9 mouse cellular contexts compared by ENCODE assay signal in the genomic region with DNA sequence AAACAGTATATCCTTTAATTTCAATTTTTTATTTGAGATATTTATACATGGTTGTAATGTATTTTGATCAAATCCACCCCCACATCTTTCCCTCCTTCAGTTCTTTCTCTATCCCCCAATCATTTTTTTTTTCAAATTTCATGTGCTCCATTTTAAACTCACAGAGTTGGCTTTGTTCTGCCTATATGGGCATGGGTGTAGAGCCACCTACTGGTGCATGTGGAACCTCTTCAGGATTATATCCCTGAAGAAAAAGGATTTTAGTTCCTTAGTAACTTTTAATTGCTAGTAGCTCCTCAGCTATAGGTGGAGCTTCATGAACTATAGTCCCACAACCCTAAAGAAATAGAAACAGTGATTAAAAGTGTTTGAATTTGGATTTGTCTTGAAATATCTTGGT.
DNase-seq lines count a peak whose midpoint lies in the region; ATAC-seq and TF ChIP-seq lines count a peak whose summit lies in the region.
"Had no signal": no experiment of that assay in that cellular context is flagged by ENCODE, and none has a peak within 500 bp of the region (broad histone marks: within the 10 kb centered on the region; RNA-seq: fewer than 3 reads in every experiment).

No protein-coding gene starts in this region.

- DNase-seq in heart, adult 2 months: no peak
- peak; percentile 73 for DNase-seq in lung, embryonic 14.5 days
- no peak for DNase-seq in lung, adult 2 months
- DNase-seq in adrenal gland, postnatal 36 days: peak; percentile 36 to 53
- peak; percentile 56 for DNase-seq in lung, postnatal 36 days
- no peak for DNase-seq in cerebellum, adult 18-20 months
- no peak for DNase-seq in layer of hippocampus, adult 8-10 months (ENCODE audit: low spot score in 2 of 2)
- DNase-seq: cerebellum, postnatal 25 days had no signal

- no peak overlapping the region for H3K9ac ChIP-seq in heart, adult 2 months (ENCODE audit: low read depth, low read length)
- H3K9ac ChIP-seq in heart, embryonic 12.5 days: no peak overlapping the region
- no peak overlapping the region for H3K9ac ChIP-seq in lung, embryonic 14.5 days

- H3K4me1 ChIP-seq in heart, adult 2 months (ENCODE audit: control insufficient read depth, insufficient read depth, low read length): no peaks in the 10 kb centered on the region
- H3K4me1 ChIP-seq in heart, embryonic 12.5 days (replicated peaks): no peaks in the 10 kb centered on the region
- H3K4me1 ChIP-seq in lung, embryonic 14.5 days (ENCODE audit: insufficient read depth): no peaks in the 10 kb centered on the region
- H3K4me1 ChIP-seq in lung, adult 2 months (ENCODE audit: control insufficient read depth, insufficient read depth, low read length): no peaks in the 10 kb centered on the region

- no peak for TF ChIP-seq POLR2A in heart, adult 2 months (IDR thresholded peaks at IDR 0.05; ENCODE audit: insufficient read depth, low read depth, low read length)
- no peak for TF ChIP-seq POLR2A in lung, adult 2 months (IDR thresholded peaks at IDR 0.05; ENCODE audit: borderline replicate concordance, extremely low read depth, low read depth, low read length)

- intact Hi-C loops in heart, adult 2 months (cut with DNase I): loop anchor here (2.0 to 10.0 kb wide), 3 partner anchors 259 to 530 kb away; no protein-coding TSS in a partner anchor

- no peak overlapping the region for H3K27ac ChIP-seq in heart, adult 2 months
- H3K27ac ChIP-seq in heart, embryonic 12.5 days (ENCODE audit: poor library complexity, severe bottlenecking): no peak overlapping the region
- no peak overlapping the region for H3K27ac ChIP-seq in lung, embryonic 14.5 days (ENCODE audit: low read depth)

- ATAC-seq in heart, embryonic 12.5 days (ENCODE audit: insufficient number of reproducible peaks, low FRiP score): no peak
- no peak for ATAC-seq in lung, embryonic 14.5 days (ENCODE audit: insufficient read depth)

- TF ChIP-seq EP300 in heart, adult 2 months (IDR thresholded peaks at IDR 0.05; ENCODE audit: insufficient read depth, low read depth, low read length): no peak

- no peaks in the 10 kb centered on the region for H3K27me3 ChIP-seq in heart, adult 2 months (ENCODE audit: control insufficient read depth, insufficient read depth, low read length)
- no peaks in the 10 kb centered on the region for H3K27me3 ChIP-seq in heart, embryonic 12.5 days (replicated peaks)
- no peaks in the 10 kb centered on the region for H3K27me3 ChIP-seq in lung, embryonic 14.5 days (ENCODE audit: insufficient read depth, low read length)

- no peaks in the 10 kb centered on the region for H3K36me3 ChIP-seq in heart, adult 2 months (ENCODE audit: control insufficient read depth, insufficient read depth, low read length)
- H3K36me3 ChIP-seq in heart, embryonic 12.5 days: no peaks in the 10 kb centered on the region
- H3K36me3 ChIP-seq in lung, embryonic 14.5 days (ENCODE audit: insufficient read depth): no peaks in the 10 kb centered on the region

- no peaks in the 10 kb centered on the region for H3K9me3 ChIP-seq in heart, embryonic 12.5 days (replicated peaks)
- H3K9me3 ChIP-seq in lung, embryonic 14.5 days (ENCODE audit: low read depth, low read length): no peaks in the 10 kb centered on the region

- no peak overlapping the region for H3K4me3 ChIP-seq in heart, adult 2 months
- H3K4me3 ChIP-seq in heart, embryonic 12.5 days: no peak overlapping the region
- no peak overlapping the region for H3K4me3 ChIP-seq in lung, embryonic 14.5 days (ENCODE audit: low read depth, low read length)
- no peak overlapping the region for H3K4me3 ChIP-seq in lung, adult 2 months (replicated peaks; ENCODE audit: extremely low read depth, low read depth, low read length)

- peak; percentile 83 for TF ChIP-seq CTCF in heart, adult 2 months (IDR thresholded peaks at IDR 0.05)
- TF ChIP-seq CTCF in lung, embryonic 14.5 days (IDR thresholded peaks at IDR 0.05; ENCODE audit: low read depth): peak; percentile 62
- no peak for TF ChIP-seq CTCF in lung, adult 2 months (IDR thresholded peaks at IDR 0.05; ENCODE audit: insufficient read depth, low read length)

- H3K4me2 ChIP-seq in heart, embryonic 12.5 days: no peak overlapping the region
- no peak overlapping the region for H3K4me2 ChIP-seq in lung, embryonic 14.5 days

- no peaks in the 10 kb centered on the region for H3K79me2 ChIP-seq in heart, adult 2 months (replicated peaks; ENCODE audit: control insufficient read depth, insufficient read depth, low read length)

Comparison
In these comparisons a context has a peak if more than half of its experiments do, and no peak if none do; other contexts are left out.
1. DNase-seq: peak in lung, embryonic 14.5 days (single experiment), adrenal gland, postnatal 36 days (2 of 2) and lung, postnatal 36 days (single experiment); none in heart, adult 2 months (0 of 2), lung, adult 2 months (single experiment), cerebellum, adult 18-20 months (0 of 2) and layer of hippocampus, adult 8-10 months (0 of 2).